Mouse (Mus musculus) neutrophil, adult 5-6 weeks (primary cell): Measurements from ENCODE around the gene Slc27a3. TPM values are rescaled to one million over a fixed set of nuclear protein-coding genes. Genes with fewer than 3 reads are reported as not detected.

Source experiments
- ATAC-seq: fragments of 151-379, 151-347 bp; 2 replicates; pipeline ENCODE4 v1.8.0; 2017; ENCODE audit warnings: mild to moderate bottlenecking, moderate TSS enrichment; ENCODE audit not compliant: insufficient number of reproducible peaks, poor library complexity, low FRiP score, severe bottlenecking; ENCODE audit errors: extremely low read depth
- total RNA-seq: library from RNA; stranded (forward); fragments of 200-1000 nt; gene quantifications from 2 replicates; pipeline ENCODE4 v1.2.3, GENCODE M21; 2017

The Slc27a3 gene
- 0.35 and 2.7 TPM in 2 replicates for total RNA-seq

GRCm38 (mm10) chr3:90389511-90390490, at the start of gene Slc27a3:
Gene Slc27a3 (minus strand): TSS chr3:90389938.
- no peak for ATAC-seq

DNA sequence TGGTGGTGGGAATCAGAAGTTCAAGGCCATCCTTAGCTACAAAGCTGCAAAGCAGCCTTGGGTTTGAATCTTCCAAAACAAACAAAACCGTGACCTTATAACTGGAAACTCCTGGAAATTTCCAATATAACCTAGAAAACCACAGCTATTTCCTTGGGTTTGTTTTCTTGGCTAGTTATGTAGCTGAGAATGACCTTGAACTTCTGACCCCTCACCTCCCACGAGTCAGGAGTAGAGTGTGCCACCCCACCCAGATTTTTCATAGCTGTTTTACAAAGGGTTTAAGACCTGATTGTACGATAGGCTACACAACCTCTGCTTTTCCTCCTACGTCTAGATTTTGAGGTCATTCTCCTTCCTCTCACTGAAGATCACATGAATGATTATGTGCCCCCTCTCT, 47.4 kb upstream of the Slc27a3 start:
- no peak for ATAC-seq

DNA sequence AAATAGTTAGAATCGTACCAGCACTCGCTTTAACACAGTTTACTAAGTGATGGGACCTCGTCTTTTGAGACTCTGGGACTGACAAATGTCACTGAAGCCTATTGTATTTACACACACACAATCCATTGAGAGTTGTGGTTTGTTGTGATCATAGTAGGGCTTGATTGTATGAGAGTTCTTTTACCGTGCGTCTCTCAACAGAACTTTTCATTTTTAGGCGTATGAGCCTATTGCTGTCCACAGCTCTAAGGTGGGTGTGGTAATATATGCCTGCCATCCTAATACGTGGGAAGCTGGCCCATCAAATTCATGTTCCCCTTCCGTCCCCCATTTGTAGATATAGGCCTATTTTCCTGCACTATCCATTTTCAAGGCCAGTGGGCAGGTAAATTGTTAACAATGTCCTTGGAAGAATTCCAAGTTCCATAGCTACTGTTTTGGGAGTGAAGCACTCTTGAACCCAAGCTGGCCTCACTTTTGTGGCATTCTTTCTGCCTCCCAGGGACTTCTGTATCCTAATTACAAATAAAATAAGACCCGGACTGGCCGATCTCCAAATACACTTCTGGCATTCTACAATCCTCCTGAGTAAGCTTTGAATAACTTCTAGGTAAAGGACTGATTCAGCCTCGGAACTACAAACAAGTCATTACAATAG, 44.5 kb upstream of the Slc27a3 start:
- no peak for ATAC-seq

DNA sequence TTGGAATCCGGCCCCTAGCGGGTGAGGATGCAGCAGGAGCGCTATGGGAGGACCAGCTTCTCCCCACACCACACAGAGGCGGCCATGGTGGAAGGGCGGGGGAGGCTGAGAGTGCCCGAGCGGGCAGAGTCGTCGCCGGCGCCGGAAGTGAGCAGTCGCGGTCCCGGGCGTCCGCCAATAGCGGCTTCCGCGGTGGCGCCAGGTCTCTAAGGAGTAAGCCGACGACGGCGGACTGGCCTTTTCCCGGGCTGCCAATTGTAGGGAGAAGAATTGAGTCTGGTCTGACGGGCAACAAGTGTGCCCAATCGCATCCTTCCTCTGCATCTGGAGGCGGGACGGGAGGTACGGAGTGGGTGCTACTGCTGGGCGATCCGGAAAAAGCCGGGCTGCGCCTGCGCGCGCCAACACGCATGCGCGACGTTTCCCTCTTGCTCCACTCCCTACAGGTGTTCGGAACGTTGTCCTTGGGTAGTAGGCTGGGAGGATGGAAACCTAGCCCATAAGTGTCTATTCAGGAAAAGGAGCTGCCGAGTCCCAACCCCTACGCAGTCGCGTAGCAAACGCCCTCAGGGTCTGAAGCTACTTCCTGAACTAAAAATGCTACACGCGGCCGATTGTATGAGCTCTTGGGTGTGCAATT, 43.8 kb upstream of the Slc27a3 start, which contains the start of gene Ints3:
Gene Ints3 (minus strand): TSS at position 242 of the 640 bp plus-strand sequence.
- peak; percentile 99 for ATAC-seq

- ATAC-seq = no peak
Observed at GRCm38 (mm10) chr3:90432811-90433219, 43.1 kb upstream of the Slc27a3 start.

- no peak for ATAC-seq
Observed at GRCm38 (mm10) chr3:90432348-90432747, 42.6 kb upstream of the Slc27a3 start.

DNA sequence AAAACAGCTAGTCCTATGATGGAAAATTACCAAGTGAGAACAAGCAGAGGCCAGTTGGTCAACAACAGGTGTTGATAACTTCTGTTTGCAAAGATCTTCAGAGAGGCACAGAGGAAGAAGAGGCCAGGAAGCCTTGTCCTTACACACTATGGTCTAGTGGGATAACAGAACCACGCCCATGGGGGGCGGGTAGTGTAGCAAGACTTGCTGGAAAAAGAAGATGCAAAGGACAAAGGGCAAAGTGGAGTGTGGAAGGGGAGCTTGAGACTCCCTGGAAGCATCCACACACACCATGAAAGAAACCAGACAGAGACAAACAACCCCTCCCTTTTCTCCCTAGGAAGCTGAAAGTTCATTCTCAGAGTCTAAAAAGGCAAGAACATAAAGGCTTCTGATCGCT, 39.8 kb upstream of the Slc27a3 start:
- ATAC-seq = no peak

DNA sequence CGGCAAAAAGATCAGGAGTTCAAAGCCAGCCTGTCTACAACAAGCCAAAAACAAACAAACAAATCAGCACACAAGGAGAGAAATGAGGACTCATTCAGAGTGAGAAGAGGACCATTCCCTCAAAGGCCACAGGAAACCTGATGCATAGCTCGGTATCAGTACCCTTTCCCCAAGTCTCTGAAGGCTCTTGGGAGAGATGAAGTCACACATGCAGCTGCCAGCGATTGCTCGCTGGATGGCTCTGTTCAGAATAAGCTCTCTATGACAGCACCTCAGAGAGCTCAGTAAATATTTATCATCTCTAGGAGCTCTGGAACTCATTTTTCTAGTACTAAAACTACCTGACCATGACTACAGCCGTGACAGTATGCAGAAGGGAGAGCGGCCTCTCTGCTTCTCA, 38.4 kb upstream of the Slc27a3 start:
- no peak for ATAC-seq

DNA sequence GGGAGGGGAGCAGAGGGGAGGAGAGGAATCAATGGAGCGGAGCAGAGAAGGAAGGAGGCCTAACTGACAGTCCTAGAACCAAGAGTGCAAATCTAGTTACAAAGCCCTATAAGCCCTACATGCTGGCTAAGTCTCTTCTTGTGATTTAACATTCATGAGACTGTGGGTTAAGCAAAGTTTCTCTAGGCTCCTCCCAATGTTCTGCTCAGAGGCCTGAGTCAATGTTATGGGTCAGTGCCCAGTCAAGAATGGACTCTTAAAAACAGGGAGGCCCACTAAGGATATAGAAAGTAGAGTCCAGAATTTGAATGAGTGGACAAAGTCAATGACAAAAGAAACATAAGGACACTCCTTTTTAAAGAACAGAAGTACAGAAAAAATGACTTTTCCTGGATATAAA, 37.8 kb upstream of the Slc27a3 start:
- ATAC-seq = no peak

DNA sequence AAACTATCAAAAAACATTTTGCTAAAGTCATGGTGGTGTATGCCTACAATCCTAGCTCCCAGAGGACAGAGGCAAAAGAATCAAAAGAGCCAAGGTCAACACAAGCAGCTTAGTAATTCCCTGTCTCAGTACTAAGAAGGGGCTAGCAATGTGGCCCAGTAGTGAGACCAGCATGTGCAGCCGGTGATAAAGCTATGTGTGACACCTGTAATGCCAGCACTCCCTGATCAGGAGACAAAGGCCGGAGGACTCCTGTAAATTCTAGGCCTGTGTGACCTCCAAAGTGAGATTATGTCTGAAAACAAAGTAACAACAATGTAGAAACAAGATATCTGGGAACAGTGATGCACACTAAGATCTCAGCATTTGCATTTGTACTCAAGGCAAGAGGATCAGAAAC, 35.8 kb upstream of the Slc27a3 start:
- ATAC-seq = no peak

DNA sequence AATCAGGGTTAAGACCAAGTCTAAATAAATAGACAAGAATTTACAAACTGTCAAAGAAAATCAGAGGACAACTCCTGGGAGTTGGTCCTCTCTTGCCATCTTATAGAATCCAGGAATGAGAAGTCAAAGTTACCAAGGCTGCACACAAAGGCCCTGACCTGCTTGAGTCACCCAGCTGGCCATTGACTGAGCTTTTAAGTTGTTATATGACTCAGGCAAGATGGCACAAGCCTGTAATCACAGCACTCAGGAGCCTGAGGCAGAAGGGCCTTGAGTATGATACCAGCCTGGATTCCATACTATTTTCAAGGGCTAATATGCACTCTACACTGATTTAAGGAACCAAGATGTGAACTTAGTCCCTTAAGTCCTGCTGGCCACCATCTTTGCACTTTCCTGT, 33.8 kb upstream of the Slc27a3 start:
- no peak for ATAC-seq

GRCm38 (mm10) chr3:90420696-90421095, 31.0 kb upstream of the Slc27a3 start:
- no peak for ATAC-seq

DNA sequence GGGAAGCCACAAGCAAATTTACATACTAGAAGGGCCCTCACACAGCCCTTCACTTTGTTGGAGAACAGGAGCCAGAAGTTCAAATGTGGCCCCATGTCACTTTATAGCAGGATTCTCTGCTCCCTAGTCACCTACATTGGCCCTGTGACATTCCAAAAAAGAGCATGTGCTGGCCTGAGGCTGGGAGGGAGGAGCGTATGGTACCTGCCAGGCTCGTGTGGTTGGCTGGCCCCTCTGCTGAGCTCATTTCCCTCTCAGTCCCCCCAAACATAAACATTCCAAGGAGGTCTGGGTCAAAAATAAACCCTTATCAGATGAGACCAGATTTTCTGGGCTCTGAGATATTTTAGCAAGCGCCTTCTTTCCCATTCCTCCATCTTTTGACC, 23.3 kb upstream of the Slc27a3 start:
- ATAC-seq = no peak

DNA sequence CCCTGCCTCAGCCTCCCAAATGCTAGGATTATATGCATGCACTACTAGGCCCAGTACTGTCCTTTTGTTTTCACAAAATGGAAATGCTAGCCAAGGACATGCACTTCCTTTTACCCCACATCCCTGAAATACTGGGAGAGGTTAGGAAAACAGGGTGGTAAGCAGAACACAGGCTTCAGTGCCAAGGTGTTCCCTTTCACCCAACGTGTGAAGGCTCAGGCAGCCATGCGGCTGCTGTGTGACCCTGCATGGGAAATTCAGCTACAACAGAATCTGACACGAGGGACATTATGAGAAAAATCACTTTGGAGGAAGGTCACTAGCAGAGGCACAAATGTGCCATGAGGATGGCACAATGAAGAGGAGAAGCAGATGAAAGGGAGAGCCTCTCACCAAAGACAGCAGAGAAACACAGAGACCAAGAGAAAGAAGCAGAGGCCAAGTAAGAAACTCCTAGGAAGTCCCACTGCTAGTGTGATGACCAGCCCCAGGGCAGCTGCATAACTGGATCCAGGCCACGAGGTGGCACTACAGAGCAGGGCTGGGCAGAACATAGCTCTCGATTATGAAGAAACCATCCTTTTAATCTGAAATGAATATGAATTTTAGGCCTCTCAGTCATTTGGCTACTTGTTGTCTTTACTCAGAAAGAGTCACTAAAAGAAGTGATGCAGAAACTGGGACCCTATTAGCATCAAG, 22.7 kb upstream of the Slc27a3 start:
- ATAC-seq = peak; percentile 77

GRCm38 (mm10) chr3:90408721-90409120, 19.0 kb upstream of the Slc27a3 start:
- no peak for ATAC-seq

DNA sequence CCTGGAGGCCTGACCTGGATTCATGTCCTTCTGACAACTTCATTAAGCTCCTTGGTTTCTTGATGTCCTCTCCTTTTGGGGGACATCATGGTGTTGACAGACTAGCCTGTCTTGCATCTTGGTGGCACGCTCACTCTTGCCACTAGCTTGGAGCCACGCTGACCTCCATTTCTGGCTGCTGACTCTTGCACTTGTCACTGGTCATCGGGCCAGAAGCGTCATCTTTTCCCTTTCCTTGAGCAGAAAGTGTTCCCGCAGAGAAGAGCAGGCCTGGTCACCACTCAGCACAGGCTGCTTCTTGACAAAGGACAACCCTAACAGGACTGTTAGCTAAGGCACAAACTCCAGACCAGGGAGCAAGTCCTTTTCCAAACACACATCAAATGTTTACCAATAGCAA, 16.7 kb upstream of the Slc27a3 start:
- ATAC-seq = no peak

GRCm38 (mm10) chr3:90404609-90405008, 14.9 kb upstream of the Slc27a3 start:
- no peak for ATAC-seq

DNA sequence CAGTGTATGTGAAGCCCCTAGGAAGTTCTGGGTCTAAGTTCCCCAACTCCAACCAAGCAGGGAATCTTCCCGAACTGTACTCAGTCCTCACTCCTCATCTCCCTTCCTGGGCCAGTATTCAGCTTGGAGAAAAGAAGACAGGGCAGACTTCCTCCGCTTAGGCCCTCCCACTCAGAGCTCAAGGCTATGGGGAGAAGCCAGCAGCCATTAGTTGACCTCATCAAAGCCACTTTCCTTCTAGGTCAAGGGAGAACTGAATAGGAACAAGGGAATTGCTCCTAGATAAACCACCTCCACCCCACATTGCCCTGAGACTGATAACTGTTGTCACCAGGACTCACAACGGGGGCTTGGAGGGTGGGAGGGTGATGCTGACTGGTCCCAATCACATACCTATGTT, 14.4 kb upstream of the Slc27a3 start:
- ATAC-seq = no peak

DNA sequence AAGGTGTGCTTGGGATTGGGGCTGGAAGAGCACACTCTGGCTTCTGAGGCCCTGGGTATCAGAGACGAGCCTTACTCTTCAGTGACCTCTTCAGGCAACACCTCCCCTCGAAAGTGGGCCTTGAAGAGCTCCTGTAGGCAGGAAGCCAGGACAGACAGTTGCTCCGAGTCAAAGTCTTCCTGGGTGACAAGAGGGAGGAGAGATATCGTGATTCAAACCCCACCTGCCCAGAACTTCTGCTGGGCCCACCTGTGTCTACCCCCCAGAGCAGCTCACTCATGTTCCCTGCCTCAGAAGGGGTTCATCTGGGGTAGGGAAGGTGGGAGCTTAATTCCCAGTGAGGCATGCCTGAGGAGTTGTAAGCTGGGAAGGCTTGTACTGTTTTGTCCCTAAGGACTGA, 11.3 kb upstream of the Slc27a3 start:
- no peak for ATAC-seq
